Mouse (Mus musculus): ENCODE measurements at regions not wholly inside any gene's neighbourhood (a gene's known extent, or its start where the extent isn't known, plus 50 kb on each side); places are given as distances from the start of the nearest gene placed in this dataset.

- DNase-seq, result no peak
Observed at GRCm38 (mm10) chr13:53996867-53997266, 58.6 kb downstream of the Drd1 start.

- no peak for DNase-seq
Observed at GRCm38 (mm10) chr13:53992863-53993451, 62.5 kb downstream of the Drd1 start.

- DNase-seq, result no peak
Observed at GRCm38 (mm10) chr13:53979226-53979625, 76.3 kb downstream of the Drd1 start.

GRCm38 (mm10) chr13:53969421-53969820 lies 86.1 kb downstream of the Drd1 start:
- DNase-seq, result no peak

- DNase-seq, result no peak
Observed at GRCm38 (mm10) chr13:53956167-53956566, 99.3 kb downstream of the Drd1 start.

GRCm38 (mm10) chr13:53948056-53948455 lies 107.4 kb downstream of the Drd1 start:
- peak; percentile 39 for DNase-seq

- peak; percentile 7 for DNase-seq
Observed at GRCm38 (mm10) chr13:53945681-53946080, 109.8 kb downstream of the Drd1 start.

GRCm38 (mm10) chr13:53941005-53941747 lies 114.3 kb downstream of the Drd1 start:
- no peak for DNase-seq

- DNase-seq, result no peak
Observed at GRCm38 (mm10) chr13:53935174-53935699, 120.3 kb downstream of the Drd1 start.

- DNase-seq, result no peak
Observed at GRCm38 (mm10) chr13:53934457-53934856, 121.0 kb downstream of the Drd1 start.

- DNase-seq, result no peak
Observed at GRCm38 (mm10) chr13:53926128-53926527, 129.4 kb downstream of the Drd1 start.

GRCm38 (mm10) chr13:53924433-53924832 lies 131.1 kb downstream of the Drd1 start:
- DNase-seq, result no peak

GRCm38 (mm10) chr13:53923721-53924374 lies 131.7 kb downstream of the Drd1 start:
- DNase-seq, result no peak

GRCm38 (mm10) chr13:53921796-53922195 lies 133.7 kb downstream of the Drd1 start:
- no peak for DNase-seq

- DNase-seq, result no peak
Observed at GRCm38 (mm10) chr13:53919851-53920381, 135.6 kb downstream of the Drd1 start.

- no peak for DNase-seq
Observed at GRCm38 (mm10) chr13:53915456-53915855, 140.0 kb downstream of the Drd1 start.

GRCm38 (mm10) chr13:53914434-53914833 lies 141.1 kb downstream of the Drd1 start:
- no peak for DNase-seq

- no peak for DNase-seq
Observed at GRCm38 (mm10) chr13:53913501-53913900, 142.0 kb downstream of the Drd1 start.

- DNase-seq, result no peak
Observed at GRCm38 (mm10) chr13:53911846-53912245, 143.7 kb downstream of the Drd1 start.

- DNase-seq, result no peak
Observed at GRCm38 (mm10) chr13:53911261-53911660, 144.2 kb downstream of the Drd1 start.

GRCm38 (mm10) chr13:53910251-53910650 lies 145.3 kb downstream of the Drd1 start:
- no peak for DNase-seq

- DNase-seq, result no peak
Observed at GRCm38 (mm10) chr13:53904471-53904870, 151.0 kb downstream of the Drd1 start.

- DNase-seq, result no peak
Observed at GRCm38 (mm10) chr13:53903626-53904025, 151.9 kb downstream of the Drd1 start.

- DNase-seq, result no peak
Observed at GRCm38 (mm10) chr13:53902831-53903230, 152.7 kb downstream of the Drd1 start.

All from lung, postnatal 10 days (tissue).